ENCODE assay signal across 10 mouse cellular contexts in the genomic region with DNA sequence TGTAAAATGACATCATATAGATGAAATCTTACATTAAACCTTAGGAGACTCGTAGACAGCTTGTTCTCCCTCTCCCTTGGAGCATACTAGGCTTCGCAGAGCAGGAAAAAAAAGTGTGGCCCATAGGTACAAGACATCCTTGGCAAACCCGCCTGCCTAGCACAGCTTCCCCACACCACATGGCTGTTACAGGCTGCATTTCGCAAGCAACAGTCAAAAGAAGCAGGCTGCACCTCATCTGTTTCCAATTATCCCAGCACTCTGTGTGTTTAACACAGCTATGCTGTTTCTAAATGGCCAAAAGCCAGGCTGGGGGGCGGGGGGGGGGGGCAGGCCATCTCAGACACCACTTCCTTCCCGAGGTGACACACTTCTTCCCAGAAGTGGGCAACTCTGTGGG. TPM values are rescaled to one million over a fixed set of nuclear protein-coding genes. Genes with fewer than 3 reads are reported as not detected.
DNase-seq lines count a peak whose midpoint lies in the region; ATAC-seq and TF ChIP-seq lines count a peak whose summit lies in the region.
"Had no signal": no experiment of that assay in that cellular context is flagged by ENCODE, and none has a peak within 500 bp of the region (broad histone marks: within the 10 kb centered on the region; RNA-seq: fewer than 3 reads in every experiment).

No protein-coding gene starts in this region.

- no peaks in the 10 kb centered on the region for H3K27me3 ChIP-seq in forebrain, postnatal 0 days (ENCODE audit: insufficient read depth, low read length)
- no peaks in the 10 kb centered on the region for H3K27me3 ChIP-seq in forebrain, embryonic 13.5 days
- H3K27me3 ChIP-seq in lung, embryonic 15.5 days: no peaks in the 10 kb centered on the region
- no peaks in the 10 kb centered on the region for H3K27me3 ChIP-seq in embryonic facial prominence, embryonic 12.5 days
- no peaks in the 10 kb centered on the region for H3K27me3 ChIP-seq in liver, postnatal 0 days (ENCODE audit: insufficient read depth, low read length)

- H3K4me2 ChIP-seq in forebrain, postnatal 0 days (ENCODE audit: low read depth): no peak overlapping the region
- H3K4me2 ChIP-seq in forebrain, embryonic 13.5 days: no peak overlapping the region
- H3K4me2 ChIP-seq in lung, embryonic 15.5 days: no peak overlapping the region
- no peak overlapping the region for H3K4me2 ChIP-seq in embryonic facial prominence, embryonic 12.5 days (replicated peaks)
- no peak overlapping the region for H3K4me2 ChIP-seq in liver, postnatal 0 days (ENCODE audit: low read depth, low read length)

- no peak overlapping the region for H3K4me3 ChIP-seq in forebrain, postnatal 0 days (ENCODE audit: low read depth, low read length)
- H3K4me3 ChIP-seq in forebrain, embryonic 13.5 days: no peak overlapping the region
- H3K4me3 ChIP-seq in lung, embryonic 15.5 days: no peak overlapping the region
- no peak overlapping the region for H3K4me3 ChIP-seq in embryonic facial prominence, embryonic 12.5 days
- no peak overlapping the region for H3K4me3 ChIP-seq in liver, postnatal 0 days (ENCODE audit: low read depth, low read length)

- no peak for TF ChIP-seq CTCF in forebrain, postnatal 0 days (IDR thresholded peaks at IDR 0.05; ENCODE audit: low read depth)
- no peak for TF ChIP-seq CTCF in liver, postnatal 0 days (IDR thresholded peaks at IDR 0.05; ENCODE audit: low read depth)

- no peak overlapping the region for H3K9ac ChIP-seq in forebrain, postnatal 0 days
- H3K9ac ChIP-seq in forebrain, embryonic 13.5 days: no peak overlapping the region
- H3K9ac ChIP-seq in lung, embryonic 15.5 days: no peak overlapping the region
- no peak overlapping the region for H3K9ac ChIP-seq in embryonic facial prominence, embryonic 12.5 days
- no peak overlapping the region for H3K9ac ChIP-seq in liver, postnatal 0 days (replicated peaks)

- H3K27ac ChIP-seq in forebrain, postnatal 0 days (ENCODE audit: low read depth, low read length): no peak overlapping the region
- H3K27ac ChIP-seq in forebrain, embryonic 13.5 days: no peak overlapping the region
- no peak overlapping the region for H3K27ac ChIP-seq in lung, embryonic 15.5 days
- peak overlapping the region; percentile 90 for H3K27ac ChIP-seq in embryonic facial prominence, embryonic 12.5 days
- H3K27ac ChIP-seq in liver, postnatal 0 days (ENCODE audit: low read depth): no peak overlapping the region
- H3K27ac ChIP-seq: macrophage had no signal

- ATAC-seq in forebrain, postnatal 0 days: peak; percentile 48
- ATAC-seq in forebrain, embryonic 13.5 days: no peak
- ATAC-seq in lung, embryonic 15.5 days (ENCODE audit: borderline replicate concordance, extremely low read depth, low FRiP score, low TSS enrichment): peak; percentile 83; the same call in 1 of the 2 replicates
- ATAC-seq in embryonic facial prominence, embryonic 12.5 days (ENCODE audit: insufficient number of reproducible peaks, insufficient read depth, low FRiP score, low TSS enrichment): peak; percentile 70
- ATAC-seq in megakaryocyte, adult 5-6 weeks (ENCODE audit: poor library complexity, severe bottlenecking): 0 out of 2 replicates have a peak, but pooled peaks have one; percentile 5
- no peak for ATAC-seq in liver, postnatal 0 days

- DNase-seq in forebrain, postnatal 0 days: peak; percentile 32
- DNase-seq in lung, postnatal 36 days: no peak
- no peak for DNase-seq in liver, postnatal 0 days
- DNase-seq in right cerebral cortex, postnatal 25 days: no peak
- DNase-seq: kidney, postnatal 10 days had no signal

- no peaks in the 10 kb centered on the region for H3K4me1 ChIP-seq in forebrain, postnatal 0 days (ENCODE audit: insufficient read depth)
- H3K4me1 ChIP-seq in forebrain, embryonic 13.5 days: peaks cover 21% of the 10 kb centered on the region
- peaks cover 11% of the 10 kb centered on the region for H3K4me1 ChIP-seq in lung, embryonic 15.5 days
- H3K4me1 ChIP-seq in embryonic facial prominence, embryonic 12.5 days: peaks cover 28% of the 10 kb centered on the region
- no peaks in the 10 kb centered on the region for H3K4me1 ChIP-seq in liver, postnatal 0 days (ENCODE audit: insufficient read depth)

- no peaks in the 10 kb centered on the region for H3K36me3 ChIP-seq in forebrain, postnatal 0 days (ENCODE audit: insufficient read depth)
- no peaks in the 10 kb centered on the region for H3K36me3 ChIP-seq in forebrain, embryonic 13.5 days (ENCODE audit: poor library complexity, severe bottlenecking)
- H3K36me3 ChIP-seq in lung, embryonic 15.5 days: no peaks in the 10 kb centered on the region
- no peaks in the 10 kb centered on the region for H3K36me3 ChIP-seq in embryonic facial prominence, embryonic 12.5 days
- no peaks in the 10 kb centered on the region for H3K36me3 ChIP-seq in liver, postnatal 0 days (replicated peaks; ENCODE audit: insufficient read depth, low read length)

- TF ChIP-seq EP300 in liver, postnatal 0 days (IDR thresholded peaks at IDR 0.05; ENCODE audit: low read depth): no peak

- H3K9me3 ChIP-seq in forebrain, postnatal 0 days (ENCODE audit: low read length): no peaks in the 10 kb centered on the region
- no peaks in the 10 kb centered on the region for H3K9me3 ChIP-seq in forebrain, embryonic 13.5 days (replicated peaks)
- no peaks in the 10 kb centered on the region for H3K9me3 ChIP-seq in lung, embryonic 15.5 days
- H3K9me3 ChIP-seq in embryonic facial prominence, embryonic 12.5 days: no peaks in the 10 kb centered on the region
- H3K9me3 ChIP-seq in liver, postnatal 0 days (ENCODE audit: low read length): no peaks in the 10 kb centered on the region

- 38% methylated on average over 6 of the region's 6 CpGs for WGBS in forebrain, postnatal 0 days
- WGBS in forebrain, embryonic 13.5 days: 65% methylated on average over 6 of the region's 6 CpGs
- WGBS in lung, embryonic 15.5 days: 27% methylated on average over 6 of the region's 6 CpGs
- WGBS in embryonic facial prominence, embryonic 12.5 days: 20% methylated on average over 6 of the region's 6 CpGs
- 32% methylated on average over 6 of the region's 6 CpGs for WGBS in liver, postnatal 0 days (ENCODE audit: insufficient replicate concordance)

RNA-seq across cellular contexts. Expression of gene Foxk1, which starts 20.8 kb away (rescaled TPM):
- total RNA-seq in forebrain, postnatal 0 days (2014; rRNA removed): 13.8 and 19.0 TPM in 2 replicates
- polyA plus RNA-seq in forebrain, postnatal 0 days (2015; fragmentation: Nextera tagmentation; extraction: Ambion mirVana): 3.2 and 5.0 TPM in 2 replicates
- polyA plus RNA-seq in forebrain, embryonic 13.5 days (2015; fragmentation: Nextera tagmentation; extraction: Ambion mirVana): 3.1 and 3.3 TPM in 2 replicates
- polyA plus RNA-seq in lung, embryonic 15.5 days (2015; fragmentation: Nextera tagmentation; extraction: Ambion mirVana): 4.0 and 5.7 TPM in 2 replicates
- polyA plus RNA-seq in embryonic facial prominence, embryonic 12.5 days (2016; fragmentation: Nextera tagmentation; extraction: Ambion mirVana): 7.0 and 8.4 TPM in 2 replicates
- total RNA-seq in megakaryocyte, adult 5-6 weeks (2015): 21.2 and 21.4 TPM in 2 replicates
- total RNA-seq in megakaryocyte, adult 5-6 weeks (2017): 14.5 and 19.0 TPM in 2 replicates
- polyA plus RNA-seq in liver, postnatal 0 days (2015; fragmentation: Nextera tagmentation; extraction: Ambion mirVana): 1.7 TPM in 2 replicates

Comparison
In these comparisons a context has a peak if more than half of its experiments do, and no peak if none do; other contexts are left out.
1. ATAC-seq: peak in forebrain, postnatal 0 days (single experiment), lung, embryonic 15.5 days (single experiment), embryonic facial prominence, embryonic 12.5 days (single experiment) and megakaryocyte, adult 5-6 weeks (single experiment); none in forebrain, embryonic 13.5 days (single experiment) and liver, postnatal 0 days (single experiment).